19 mouse cellular contexts compared by ENCODE assay signal in the genomic region with DNA sequence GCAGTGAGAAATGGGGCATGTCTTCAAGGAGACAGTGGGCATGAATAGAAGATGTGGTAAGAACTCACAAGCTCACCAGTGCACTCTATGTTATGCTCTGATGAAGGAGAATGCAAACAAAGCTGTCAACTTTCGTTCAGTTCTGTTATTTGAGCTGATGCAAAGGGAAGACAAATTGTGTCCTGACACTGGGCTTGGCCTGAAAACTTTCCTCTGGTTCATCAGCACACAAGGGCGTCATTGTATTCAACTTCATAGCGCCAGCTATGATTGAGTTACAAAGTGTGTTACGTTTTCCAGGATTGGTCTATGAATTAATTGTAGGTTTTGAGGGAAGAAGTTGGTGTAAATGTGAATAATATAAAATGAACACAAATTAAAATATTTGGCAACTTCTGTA.
"Had no signal": no experiment of that assay in that cellular context is flagged by ENCODE, and none has a peak within 500 bp of the region (broad histone marks: within the 10 kb centered on the region; RNA-seq: fewer than 3 reads in every experiment).

No protein-coding gene starts in this region.

- DNase-seq: liver, embryonic 13.5 days; lung, adult 18-20 months; lung, embryonic 14.5 days; lung, postnatal 10 days; lung, postnatal 4 days; midbrain, embryonic 14.5 days; right cerebral cortex, adult 18-20 months; right cerebral cortex, postnatal 25 days; thymus, adult 2 months; thymus, postnatal 25 days; thymus, postnatal 4 days had no signal

- H3K27me3 ChIP-seq: liver, embryonic 13.5 days; liver, embryonic 15.5 days; midbrain, embryonic 12.5 days; neural tube, embryonic 13.5 days; neural tube, embryonic 15.5 days; stomach, embryonic 15.5 days had no signal

- H3K27ac ChIP-seq: liver, embryonic 13.5 days; liver, embryonic 15.5 days; midbrain, embryonic 12.5 days; neural tube, embryonic 13.5 days; neural tube, embryonic 15.5 days; stomach, embryonic 15.5 days; stomach, postnatal 0 days had no signal

- H3K36me3 ChIP-seq: liver, embryonic 13.5 days; liver, embryonic 15.5 days; midbrain, embryonic 12.5 days; neural tube, embryonic 13.5 days; neural tube, embryonic 15.5 days; stomach, embryonic 15.5 days had no signal

- H3K4me3 ChIP-seq: liver, embryonic 13.5 days; liver, embryonic 15.5 days; midbrain, embryonic 12.5 days; myocyte; neural tube, embryonic 13.5 days; neural tube, embryonic 15.5 days; stomach, embryonic 15.5 days had no signal

- H3K9ac ChIP-seq: liver, embryonic 13.5 days; liver, embryonic 15.5 days; lung, embryonic 14.5 days; midbrain, embryonic 12.5 days; neural tube, embryonic 13.5 days; neural tube, embryonic 15.5 days; stomach, embryonic 15.5 days had no signal

- ATAC-seq: midbrain, embryonic 16.5 days had no signal

- H3K4me2 ChIP-seq: liver, embryonic 13.5 days; liver, embryonic 15.5 days; lung, embryonic 14.5 days; midbrain, embryonic 12.5 days; neural tube, embryonic 13.5 days; neural tube, embryonic 15.5 days; stomach, embryonic 15.5 days had no signal

- H3K4me1 ChIP-seq: liver, embryonic 13.5 days; liver, embryonic 15.5 days; midbrain, embryonic 12.5 days; neural tube, embryonic 13.5 days had no signal

- H3K9me3 ChIP-seq: liver, embryonic 13.5 days; liver, embryonic 15.5 days; midbrain, embryonic 12.5 days; neural tube, embryonic 13.5 days; neural tube, embryonic 15.5 days; stomach, embryonic 15.5 days had no signal
